Mouse (Mus musculus) sigmoid colon, adult 10 weeks (tissue): ENCODE data around the gene H2-DMb2. TPM values are rescaled to one million over a fixed set of nuclear protein-coding genes. Genes with fewer than 3 reads are reported as not detected.

ENCODE experiments used
- polyA plus RNA-seq: library from polyadenylated mRNA; stranded (reverse); fragments of 350-450 nt; fragmentation: Illumina TruSeq; extraction: RNeasy Lipid Tissue Mini Kit (QIAGEN cat#74804); gene quantifications from one replicate; pipeline ENCODE4 v1.2.3, GENCODE M21; 2014; ENCODE audit warnings: low read depth, low replicate concordance

Gene H2-DMb2
- 6.1 TPM for polyA plus RNA-seq

GRCm38 (mm10) chr17:34143033-34143432, at the start of gene H2-DMb2:
Gene H2-DMb2 (plus strand): TSS chr17:34143307.

DNA sequence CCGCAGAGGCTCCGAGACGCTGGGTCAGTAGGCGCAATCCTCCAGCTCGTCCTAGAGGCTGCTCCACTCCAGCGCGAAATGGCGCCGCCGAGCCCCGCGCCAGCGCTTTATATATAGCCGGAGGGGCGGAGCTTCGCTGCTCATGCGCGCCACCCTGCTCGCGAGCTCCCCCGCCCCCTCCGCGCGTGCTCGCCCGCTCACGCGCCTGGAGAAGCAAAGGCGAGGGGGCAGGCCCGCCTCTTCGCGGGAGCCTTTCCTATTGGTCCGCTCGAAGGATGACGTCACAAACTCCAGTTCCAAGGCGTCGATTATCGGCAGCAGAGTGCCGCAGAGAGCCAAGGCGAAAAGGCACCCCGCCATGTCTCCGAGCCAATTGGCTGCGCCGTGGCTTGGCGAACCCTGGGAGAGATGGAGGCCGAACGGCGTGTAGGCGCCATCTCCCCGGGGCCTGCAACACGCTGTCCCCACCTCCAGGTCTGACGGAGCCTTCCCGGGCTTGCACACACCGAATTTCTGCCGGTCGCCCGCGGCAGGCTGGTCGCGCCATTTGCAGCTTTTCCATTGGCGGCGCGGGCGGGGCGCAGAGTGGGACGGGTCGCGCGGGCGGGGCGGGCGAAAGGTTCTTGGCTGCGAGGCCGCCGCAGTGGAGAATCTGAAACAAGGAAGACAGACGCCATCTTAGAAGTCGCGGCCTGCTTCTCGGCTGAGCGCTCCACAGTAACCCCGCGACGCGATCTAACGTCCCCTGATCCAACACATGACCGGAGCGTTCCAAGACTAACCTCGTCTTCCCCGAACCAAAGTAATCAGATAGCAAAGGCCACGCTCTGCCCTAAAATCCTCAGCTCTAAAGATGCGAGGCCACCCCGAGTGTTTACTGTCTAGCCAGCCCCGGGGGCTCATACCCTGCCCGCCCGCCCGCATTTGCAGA, 23.6 kb upstream of the H2-DMb2 start, which contains the start of gene H2-DMa:
Gene H2-DMa, plus strand, starts transcription at position 293 of the 931 bp plus-strand sequence.

GRCm38 (mm10) chr17:34122188-34122984, 20.7 kb upstream of the H2-DMb2 start, which contains the start of gene Brd2:
Gene Brd2 (minus strand): TSS chr17:34122634.

GRCm38 (mm10) chr17:34152923-34153322, 9.8 kb downstream of the H2-DMb2 start, which contains the start of gene H2-DMb1:
Gene H2-DMb1 (plus strand): TSS chr17:34153072.

GRCm38 (mm10) chr17:34187261-34187916, 44.3 kb downstream of the H2-DMb2 start, which contains the start of the genes Tap1 and Psmb9:
Gene Tap1 (plus strand): TSS chr17:34187553.
Gene Psmb9 (minus strand): TSS chr17:34187764.

GRCm38 (mm10) chr17:34196941-34197894, 54.1 kb downstream of the H2-DMb2 start, which contains the start of gene Psmb8:
Gene Psmb8 (plus strand): TSS chr17:34197721.

Other genes starting within 250 kb of the H2-DMb2 start
- gene Platr17, start 238.2 kb upstream of the H2-DMb2 start, polyA plus RNA-seq, result not detected
- 6.5 TPM for gene Daxx, start 233.9 kb upstream of the H2-DMb2 start, polyA plus RNA-seq
- gene Tapbp, start 227.4 kb upstream of the H2-DMb2 start, polyA plus RNA-seq, result 54.8 TPM
- gene Zbtb22, start 227.4 kb upstream of the H2-DMb2 start, polyA plus RNA-seq, result 1.8 TPM
- 8.0 TPM for gene Rgl2, start 213.8 kb upstream of the H2-DMb2 start, polyA plus RNA-seq
- 8.4 TPM for gene Pfdn6, start 203.0 kb upstream of the H2-DMb2 start, polyA plus RNA-seq
- gene Wdr46, start 202.6 kb upstream of the H2-DMb2 start, polyA plus RNA-seq, result 0.25 TPM
- gene B3galt4, start 191.8 kb upstream of the H2-DMb2 start, polyA plus RNA-seq, result 0.38 TPM
- 4.8 TPM for gene Vps52, start 187.5 kb upstream of the H2-DMb2 start, polyA plus RNA-seq
- 34.2 TPM for gene Rps18, start 187.3 kb upstream of the H2-DMb2 start, polyA plus RNA-seq
- gene H2-K1, start 143.0 kb upstream of the H2-DMb2 start, polyA plus RNA-seq, result 407 TPM
- gene Ring1, start 118.6 kb upstream of the H2-DMb2 start, polyA plus RNA-seq, result 1.8 TPM
- gene H2-Ke6, start 115.2 kb upstream of the H2-DMb2 start, polyA plus RNA-seq, result 1.2 TPM
- 0.88 TPM for gene Slc39a7, start 111.6 kb upstream of the H2-DMb2 start, polyA plus RNA-seq
- 1.5 TPM for gene Rxrb, start 111.5 kb upstream of the H2-DMb2 start, polyA plus RNA-seq
- gene Col11a2, start 103.9 kb upstream of the H2-DMb2 start, polyA plus RNA-seq, result 0.19 TPM
- gene H2-Oa, start 51.0 kb upstream of the H2-DMb2 start, polyA plus RNA-seq, result not detected
- gene H2-DMa, start 23.8 kb upstream of the H2-DMb2 start, polyA plus RNA-seq, result 1.8 TPM
- gene Brd2, start 20.7 kb upstream of the H2-DMb2 start, polyA plus RNA-seq, result 212 TPM
- 6.3 TPM for gene H2-DMb1, start 9.8 kb downstream of the H2-DMb2 start, polyA plus RNA-seq
- 4.0 TPM for gene Tap1, start 44.2 kb downstream of the H2-DMb2 start, polyA plus RNA-seq
- gene Psmb9, start 44.5 kb downstream of the H2-DMb2 start, polyA plus RNA-seq, result 7.7 TPM
- 4.4 TPM for gene Psmb8, start 54.4 kb downstream of the H2-DMb2 start, polyA plus RNA-seq
- gene Tap2, start 60.2 kb downstream of the H2-DMb2 start, polyA plus RNA-seq, result not detected
- gene H2-Ob, start 95.6 kb downstream of the H2-DMb2 start, polyA plus RNA-seq, result 25.2 TPM
- 61.2 TPM for gene H2-Ab1, start 114.4 kb downstream of the H2-DMb2 start, polyA plus RNA-seq
- 101 TPM for gene H2-Aa, start 144.5 kb downstream of the H2-DMb2 start, polyA plus RNA-seq
- 6.3 TPM for gene H2-Eb1, start 162.6 kb downstream of the H2-DMb2 start, polyA plus RNA-seq
- gene H2-Eb2, start 182.4 kb downstream of the H2-DMb2 start, polyA plus RNA-seq, result 5.7 TPM
- gene Btnl2, start 211.5 kb downstream of the H2-DMb2 start, polyA plus RNA-seq, result 1.0 TPM
- gene Btnl1, start 233.8 kb downstream of the H2-DMb2 start, polyA plus RNA-seq, result 27.9 TPM